Mouse (Mus musculus) embryonic facial prominence, embryonic 14.5 days (tissue): ENCODE measurements around the gene Atrnl1. TPM values are rescaled to one million over a fixed set of nuclear protein-coding genes. Genes with fewer than 3 reads are reported as not detected.
A peak's percentile ranks its signal among the peaks of the same experiment; 100 is the strongest.

ENCODE experiments used
- ATAC-seq: fragments of 200-750 bp; cut with Nextera tagmentation; 2 replicates; pipeline ENCODE4 v1.8.0; 2017; ENCODE audit warnings: low read depth, moderate number of reproducible peaks, moderate TSS enrichment
- DNase-seq: peaks from one replicate; pipeline ENCODE4 v3.0.0-alpha.2; 2015; ENCODE audit warnings: low spot score
- H3K27ac ChIP-seq: fragments of 300-500 bp; sonication (generic); replicated peaks from 2 replicates; pipeline ENCODE4 v1.5.1; 2014; ENCODE audit warnings: low read depth, mild to moderate bottlenecking, low read length, moderate library complexity
- H3K27me3 ChIP-seq: fragments of 300-500 bp; sonication (generic); replicated peaks from 2 replicates; pipeline ENCODE4 v1.6.1; 2014; ENCODE audit warnings: low read length; ENCODE audit not compliant: control insufficient read depth, insufficient read depth
- H3K36me3 ChIP-seq: fragments of 300-500 bp; sonication (generic); 2 replicates; pipeline ENCODE4 v1.6.1; 2014; ENCODE audit warnings: low read length, mixed read lengths; ENCODE audit not compliant: control insufficient read depth, insufficient read depth
- H3K4me1 ChIP-seq: fragments of 300-500 bp; sonication (generic); 2 replicates; pipeline ENCODE4 v1.6.1; 2014; ENCODE audit warnings: antibody characterized with exemption, low read length; ENCODE audit not compliant: control insufficient read depth, insufficient read depth
- H3K4me2 ChIP-seq: fragments of 300-500 bp; sonication (generic); 2 replicates; pipeline ENCODE4 v1.6.1; 2014; ENCODE audit warnings: low read depth, mild to moderate bottlenecking, low read length, moderate library complexity, mixed read lengths
- H3K4me3 ChIP-seq: fragments of 300-500 bp; sonication (generic); 2 replicates; pipeline ENCODE4 v1.5.1; 2014; ENCODE audit warnings: low read depth, mild to moderate bottlenecking, low read length
- H3K9ac ChIP-seq: fragments of 300-500 bp; sonication (generic); 2 replicates; pipeline ENCODE4 v1.6.1; 2014; ENCODE audit warnings: low read depth, mild to moderate bottlenecking, low read length, moderate library complexity, mixed read lengths
- H3K9me3 ChIP-seq: fragments of 300-500 bp; sonication (generic); 2 replicates; pipeline ENCODE4 v1.6.1; 2016; ENCODE audit warnings: low read length; ENCODE audit not compliant: control insufficient read depth
- WGBS: fragments of 180-500 bp; shearing (Covaris S2); extraction: QIAGEN DNeasy Blood & Tissue Kit; methylation state at CpG from one replicate; pipeline ENCODE4 v1.1.7; 2014; 5-methylcytosine and 5-hydroxymethylcytosine counted together
- polyA plus RNA-seq: library from polyadenylated mRNA; unstranded; fragments of >200 nt; fragmentation: Nextera tagmentation; extraction: Ambion mirVana; gene quantifications from 2 replicates; pipeline ENCODE4 v1.2.1, GENCODE M21; 2014

Gene Atrnl1
- polyA plus RNA-seq, 1 experiment from 2014 or later: 7.2 TPM

DNA sequence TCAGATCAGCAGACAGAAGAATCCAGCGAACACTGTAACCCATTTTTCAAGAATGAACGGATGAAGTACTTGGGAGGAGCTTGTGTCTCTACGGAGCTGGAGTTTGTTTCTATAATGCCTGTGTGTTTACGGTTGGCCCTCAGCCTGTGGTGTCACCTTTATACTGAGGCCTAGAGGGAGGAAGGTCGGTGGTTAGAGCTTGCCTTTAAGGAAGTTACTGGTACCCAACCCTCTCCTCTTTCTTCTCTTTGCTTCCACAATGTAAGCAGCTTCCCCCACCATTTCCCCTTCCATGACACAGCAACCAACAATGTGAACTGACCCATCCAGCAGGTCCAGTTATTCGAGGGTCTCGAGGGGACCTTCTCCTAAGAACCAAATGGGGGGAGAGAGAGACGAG lies 475.9 kb downstream of the Atrnl1 start:
- ATAC-seq (no peak), DNase-seq (no peak)
- Histone ChIP-seq H3K4me2 (no peak overlapping the region), H3K27ac (no peak overlapping the region), H3K4me3 (no peak overlapping the region), H3K36me3 (0 out of 2 replicates have a peak, but pooled peaks cover 3% of the 10 kb centered on the region), H3K9me3 (no peaks in the 10 kb centered on the region), H3K9ac (no peak overlapping the region), H3K27me3 (no peaks in the 10 kb centered on the region), H3K4me1 (no peaks in the 10 kb centered on the region; the same call in 1 of the 2 replicates)
- 85% methylated on average over 8 of the region's 8 CpGs for WGBS

- 76% methylated on average over 1 of the region's 1 CpGs for WGBS
- Histone ChIP-seq H3K27ac (no peak overlapping the region), H3K4me3 (no peak overlapping the region), H3K4me2 (no peak overlapping the region), H3K27me3 (no peaks in the 10 kb centered on the region), H3K36me3 (0 out of 2 replicates have a peak, but pooled peaks cover 3% of the 10 kb centered on the region), H3K9ac (no peak overlapping the region), H3K4me1 (no peaks in the 10 kb centered on the region; the same call in 1 of the 2 replicates), H3K9me3 (no peaks in the 10 kb centered on the region)
- ATAC-seq (no peak), DNase-seq (no peak)
Measured at GRCm38 (mm10) chr19:58087901-58088300, 477.1 kb downstream of the Atrnl1 start.

- ATAC-seq: peak; percentile 79
- H3K9me3 ChIP-seq: no peaks in the 10 kb centered on the region
Measured at GRCm38 (mm10) chr19:58088433-58088832, 477.6 kb downstream of the Atrnl1 start.

DNA sequence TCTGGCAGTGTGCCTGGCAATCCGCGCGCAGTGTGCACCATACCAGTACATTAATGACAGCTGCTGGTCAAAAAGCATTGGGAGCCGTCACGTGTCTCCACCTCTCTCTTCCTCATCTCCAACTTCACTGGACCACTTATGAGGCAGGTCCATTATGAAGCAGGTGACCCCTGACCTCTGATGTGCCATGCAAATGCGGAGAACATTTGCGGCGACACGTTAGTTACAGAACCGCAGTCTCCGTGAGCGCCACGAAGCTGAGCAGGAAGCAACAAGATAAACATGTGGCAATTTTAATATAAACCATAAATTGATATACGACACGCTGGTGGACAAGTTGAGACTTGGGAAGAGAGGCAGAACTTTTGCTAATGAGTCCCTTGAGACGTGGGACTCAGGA lies 481.1 kb downstream of the Atrnl1 start:
- no peaks in the 10 kb centered on the region for H3K36me3 ChIP-seq
- WGBS: 91% methylated on average over 16 of the region's 16 CpGs
- no peak overlapping the region for H3K27ac ChIP-seq
- DNase-seq: no peak
- no peaks in the 10 kb centered on the region for H3K9me3 ChIP-seq
- peaks cover 12% of the 10 kb centered on the region; the same call in 1 of the 2 replicates for H3K4me1 ChIP-seq
- no peak overlapping the region for H3K4me3 ChIP-seq
- no peak overlapping the region for H3K4me2 ChIP-seq
- no peak overlapping the region for H3K9ac ChIP-seq
- no peaks in the 10 kb centered on the region for H3K27me3 ChIP-seq
- ATAC-seq: no peak

More at GRCm38 (mm10) chr19:58088433-58088832, 477.6 kb downstream of the Atrnl1 start:
- Histone ChIP-seq H3K36me3 (0 out of 2 replicates have a peak, but pooled peaks cover 3% of the 10 kb centered on the region), H3K27me3 (no peaks in the 10 kb centered on the region), H3K9ac (no peak overlapping the region), H3K27ac (no peak overlapping the region), H3K4me3 (no peak overlapping the region), H3K4me2 (no peak overlapping the region), H3K4me1 (no peaks in the 10 kb centered on the region; the same call in 1 of the 2 replicates)
- WGBS: 41% methylated on average over 7 of the region's 7 CpGs
- peak; percentile 76 for DNase-seq

DNA sequence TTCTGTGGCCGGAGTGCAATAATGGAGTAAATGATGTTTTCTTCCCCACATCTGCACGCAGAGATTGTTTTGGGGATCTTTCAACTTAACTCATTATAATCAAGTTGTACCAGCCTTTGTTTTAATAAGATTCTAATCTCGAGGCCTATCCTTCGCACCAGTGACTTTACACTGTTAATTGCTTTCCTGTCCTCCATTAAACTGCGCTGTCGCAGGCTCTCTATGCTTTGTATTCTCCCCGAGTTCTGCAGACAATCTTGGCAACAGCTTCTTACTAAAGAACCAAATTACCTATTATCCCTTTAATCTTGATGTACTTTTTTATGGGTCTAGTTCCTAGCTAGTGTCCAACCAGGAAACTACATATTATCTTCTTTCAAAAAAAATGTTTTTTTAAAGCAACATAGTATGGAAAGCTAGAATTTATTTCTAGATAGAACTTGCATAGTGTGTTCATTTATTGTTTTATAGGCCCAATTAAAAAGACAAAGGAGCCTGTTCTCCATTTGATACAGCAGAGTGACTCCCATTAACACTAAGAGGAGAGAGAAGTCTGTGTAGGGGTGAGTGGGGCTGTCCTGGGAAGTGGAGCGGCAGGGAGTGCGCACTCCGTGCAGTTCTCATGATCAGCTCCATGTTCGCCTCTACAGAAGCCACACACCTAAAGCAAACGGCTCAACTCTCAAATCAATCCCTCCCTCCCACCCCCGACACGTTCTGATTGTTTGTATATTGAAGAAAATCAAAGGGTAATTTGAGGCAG lies 484.1 kb downstream of the Atrnl1 start:
- H3K9me3 ChIP-seq: no peaks in the 10 kb centered on the region
- peak overlapping the region; percentile 10; the same call in 1 of the 2 replicates for H3K4me2 ChIP-seq
- no peak overlapping the region; the same call in 1 of the 2 replicates for H3K9ac ChIP-seq
- H3K4me3 ChIP-seq: no peak overlapping the region
- WGBS: 50% methylated on average over 14 of the region's 14 CpGs
- no peak overlapping the region for H3K27ac ChIP-seq
- H3K36me3 ChIP-seq: no peaks in the 10 kb centered on the region
- ATAC-seq: no peak
- H3K4me1 ChIP-seq: peaks cover 12% of the 10 kb centered on the region
- H3K27me3 ChIP-seq: no peaks in the 10 kb centered on the region
- no peak for DNase-seq

DNA sequence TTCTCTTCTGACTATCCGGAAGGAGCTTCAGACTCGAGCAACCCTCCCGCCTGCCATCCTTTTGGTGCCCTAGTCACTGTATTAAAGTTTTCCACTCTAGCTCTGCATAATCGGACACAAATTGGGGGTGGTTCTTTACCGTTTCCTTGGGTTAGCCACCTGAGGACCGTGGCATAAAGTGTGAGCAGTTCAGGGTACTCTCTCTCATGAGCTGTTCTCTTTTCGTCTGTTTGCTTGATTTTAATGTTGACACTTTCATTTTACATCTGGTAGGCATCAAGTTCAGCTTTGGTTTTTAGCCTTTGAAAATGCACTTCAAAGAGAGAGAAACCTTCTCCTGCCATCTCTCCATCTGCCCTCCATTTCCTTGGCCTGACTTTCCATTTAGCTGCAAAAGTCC lies 484.9 kb downstream of the Atrnl1 start:
- no peak for DNase-seq
- no peaks in the 10 kb centered on the region for H3K27me3 ChIP-seq
- WGBS: 43% methylated on average over 7 of the region's 7 CpGs

GRCm38 (mm10) chr19:58097195-58097594 lies 486.4 kb downstream of the Atrnl1 start:
- no peak overlapping the region for H3K4me2 ChIP-seq
- H3K27ac ChIP-seq: no peak overlapping the region
- H3K4me3 ChIP-seq: no peak overlapping the region
- ATAC-seq: no peak
- peaks cover 12% of the 10 kb centered on the region for H3K4me1 ChIP-seq
- no peaks in the 10 kb centered on the region for H3K36me3 ChIP-seq
- no peaks in the 10 kb centered on the region for H3K9me3 ChIP-seq
- no peak for DNase-seq
- no peaks in the 10 kb centered on the region for H3K27me3 ChIP-seq
- WGBS: 93% methylated on average over 2 of the region's 2 CpGs
- H3K9ac ChIP-seq: no peak overlapping the region

More for the DNA sequence above, 484.9 kb downstream of the Atrnl1 start:
- Histone ChIP-seq H3K27ac (no peak overlapping the region), H3K4me3 (no peak overlapping the region), H3K9me3 (no peaks in the 10 kb centered on the region), H3K9ac (no peak overlapping the region), H3K4me2 (peak overlapping the region; percentile 10), H3K36me3 (no peaks in the 10 kb centered on the region), H3K4me1 (peaks cover 12% of the 10 kb centered on the region)
- no peak for ATAC-seq

GRCm38 (mm10) chr19:58099539-58099938 lies 488.7 kb downstream of the Atrnl1 start:
- WGBS: 96% methylated on average over 5 of the region's 5 CpGs
- no peak overlapping the region for H3K9ac ChIP-seq
- H3K4me3 ChIP-seq: no peak overlapping the region
- no peaks in the 10 kb centered on the region for H3K9me3 ChIP-seq
- peaks cover 14% of the 10 kb centered on the region for H3K4me1 ChIP-seq
- no peak overlapping the region for H3K4me2 ChIP-seq
- no peaks in the 10 kb centered on the region for H3K27me3 ChIP-seq
- no peak overlapping the region for H3K27ac ChIP-seq
- DNase-seq: no peak
- no peak for ATAC-seq
- no peaks in the 10 kb centered on the region for H3K36me3 ChIP-seq

- no peak overlapping the region for H3K9ac ChIP-seq
- no peaks in the 10 kb centered on the region for H3K27me3 ChIP-seq
- no peak overlapping the region for H3K27ac ChIP-seq
- H3K9me3 ChIP-seq: no peaks in the 10 kb centered on the region
- no peak overlapping the region for H3K4me2 ChIP-seq
- WGBS: 76% methylated on average over 4 of the region's 4 CpGs
- H3K4me3 ChIP-seq: no peak overlapping the region
- H3K4me1 ChIP-seq: peaks cover 5% of the 10 kb centered on the region
- DNase-seq: no peak
- H3K36me3 ChIP-seq: no peaks in the 10 kb centered on the region
- ATAC-seq: no peak
Measured at GRCm38 (mm10) chr19:58100381-58100780, 489.5 kb downstream of the Atrnl1 start.
